Mouse (Mus musculus) stomach, postnatal 0 days (tissue): ENCODE results near the gene Arhgap42. TPM values are rescaled to one million over a fixed set of nuclear protein-coding genes. Genes with fewer than 3 reads are reported as not detected.

Experiments used
- ATAC-seq: fragments of 200-750 bp; cut with Nextera tagmentation; 2 replicates; pipeline ENCODE4 v1.8.0; 2017; ENCODE audit not compliant: low FRiP score, low TSS enrichment
- DNase-seq: peaks from one replicate; pipeline ENCODE4 v3.0.0-alpha.2; 2016; ENCODE audit warnings: low spot score
- H3K27ac ChIP-seq: fragments of 300-500 bp; sonication (generic); replicated peaks from 2 replicates; pipeline ENCODE4 v1.5.1; 2014; ENCODE audit warnings: mild to moderate bottlenecking, control low read depth
- H3K27me3 ChIP-seq: fragments of 300-500 bp; sonication (generic); 2 replicates; pipeline ENCODE4 v1.6.1; 2014; ENCODE audit warnings: low read length; ENCODE audit not compliant: control insufficient read depth, insufficient read depth
- H3K36me3 ChIP-seq: fragments of 300-500 bp; sonication (generic); 2 replicates; pipeline ENCODE4 v1.6.1; 2014; ENCODE audit warnings: low read length, mixed read lengths; ENCODE audit not compliant: control insufficient read depth, insufficient read depth
- H3K4me1 ChIP-seq: fragments of 300-500 bp; sonication (generic); replicated peaks from 2 replicates; pipeline ENCODE4 v1.6.1; 2014; ENCODE audit warnings: antibody characterized with exemption; ENCODE audit not compliant: control insufficient read depth, insufficient read depth
- H3K4me2 ChIP-seq: fragments of 300-500 bp; sonication (generic); replicated peaks from 2 replicates; pipeline ENCODE4 v1.6.1; 2014; ENCODE audit warnings: low read depth, mild to moderate bottlenecking, control low read depth, moderate library complexity
- H3K4me3 ChIP-seq: fragments of 300-500 bp; sonication (generic); 2 replicates; pipeline ENCODE4 v1.5.1; 2014; ENCODE audit warnings: low read depth, low read length, control low read depth
- H3K9ac ChIP-seq: fragments of 300-500 bp; sonication (generic); 2 replicates; pipeline ENCODE4 v1.6.1; 2014; ENCODE audit warnings: mild to moderate bottlenecking, low read length, control low read depth, mixed read lengths
- H3K9me3 ChIP-seq: fragments of 300-500 bp; sonication (generic); 2 replicates; pipeline ENCODE4 v1.6.1; 2016; ENCODE audit warnings: low read length; ENCODE audit not compliant: control insufficient read depth
- CTCF ChIP-seq: IDR thresholded peaks from 2 replicates; pipeline ENCODE4 v1.5.1; 2016; ENCODE audit warnings: antibody characterized with exemption, low read depth, mild to moderate bottlenecking, moderate library complexity
- EP300 ChIP-seq: optimal IDR thresholded peaks from 2 replicates; pipeline ENCODE3; 2016; ENCODE audit warnings: antibody characterized with exemption
- WGBS: fragments of 180-500 bp; shearing (Covaris S2); extraction: QIAGEN DNeasy Blood & Tissue Kit; methylation state at CpG from one replicate; pipeline ENCODE4 v1.1.7; 2014; 5-methylcytosine and 5-hydroxymethylcytosine counted together
- polyA plus RNA-seq: library from polyadenylated mRNA; unstranded; fragments of >200 nt; fragmentation: Nextera tagmentation; extraction: Ambion mirVana; gene quantifications from 2 replicates; pipeline ENCODE4 v1.2.1, GENCODE M21; 2015

Gene Arhgap42
- polyA plus RNA-seq, 1 experiment from 2014 or later = 21.7 TPM

GRCm38 (mm10) chr9:9262479-9262878, 23.6 kb upstream of the Arhgap42 start:
- Histone ChIP-seq H3K9me3 (no peaks in the 10 kb centered on the region), H3K4me3 (no peak overlapping the region), H3K27me3 (no peaks in the 10 kb centered on the region), H3K27ac (no peak overlapping the region), H3K4me2 (no peak overlapping the region), H3K9ac (no peak overlapping the region), H3K36me3 (no peaks in the 10 kb centered on the region), H3K4me1 (no peaks in the 10 kb centered on the region)
- 56% methylated on average over 2 of the region's 2 CpGs for WGBS
- ATAC-seq (peak; percentile 83), DNase-seq (no peak)
- TF ChIP-seq EP300 (no peak), CTCF (no peak)

GRCm38 (mm10) chr9:9254764-9255163, 15.9 kb upstream of the Arhgap42 start:
- TF ChIP-seq CTCF (no peak), EP300 (no peak)
- DNase-seq (no peak), ATAC-seq (no peak; the same call in 1 of the 2 replicates)
- Histone ChIP-seq H3K9ac (no peak overlapping the region), H3K36me3 (no peaks in the 10 kb centered on the region), H3K9me3 (no peaks in the 10 kb centered on the region), H3K4me3 (no peak overlapping the region), H3K4me2 (no peak overlapping the region), H3K4me1 (no peaks in the 10 kb centered on the region), H3K27me3 (no peaks in the 10 kb centered on the region), H3K27ac (no peak overlapping the region)
- 63% methylated on average over 1 of the region's 1 CpGs for WGBS

- H3K4me3 ChIP-seq = no peak overlapping the region
- no peak for ATAC-seq
These were observed 9.6 kb upstream of the Arhgap42 start for GRCm38 (mm10) chr9:9248529-9248928.

GRCm38 (mm10) chr9:9245994-9246393, 7.1 kb upstream of the Arhgap42 start:
- no peak for TF ChIP-seq EP300
- TF ChIP-seq CTCF = no peak
- H3K27me3 ChIP-seq = no peaks in the 10 kb centered on the region
- H3K4me2 ChIP-seq = no peak overlapping the region
- ATAC-seq (peak; percentile 50; the same call in 1 of the 2 replicates), DNase-seq (no peak)
- H3K27ac ChIP-seq = no peak overlapping the region
- no peaks in the 10 kb centered on the region for H3K9me3 ChIP-seq
- no peaks in the 10 kb centered on the region for H3K36me3 ChIP-seq
- H3K4me3 ChIP-seq = no peak overlapping the region
- H3K4me1 ChIP-seq = 0 out of 2 replicates have a peak, but pooled peaks cover 4% of the 10 kb centered on the region
- H3K9ac ChIP-seq = no peak overlapping the region

More at GRCm38 (mm10) chr9:9248529-9248928, 9.6 kb upstream of the Arhgap42 start:
- Histone ChIP-seq H3K4me1 (0 out of 2 replicates have a peak, but pooled peaks cover 4% of the 10 kb centered on the region), H3K36me3 (no peaks in the 10 kb centered on the region), H3K4me2 (no peak overlapping the region), H3K9me3 (no peaks in the 10 kb centered on the region), H3K27ac (no peak overlapping the region), H3K27me3 (no peaks in the 10 kb centered on the region), H3K9ac (no peak overlapping the region)
- WGBS = 12% methylated on average over 2 of the region's 2 CpGs
- no peak for TF ChIP-seq EP300
- no peak for TF ChIP-seq CTCF
- DNase-seq = no peak

GRCm38 (mm10) chr9:9243834-9244233, 4.9 kb upstream of the Arhgap42 start:
- DNase-seq (no peak), ATAC-seq (no peak)
- Histone ChIP-seq H3K9ac (no peak overlapping the region), H3K4me3 (no peak overlapping the region), H3K36me3 (no peaks in the 10 kb centered on the region), H3K4me1 (0 out of 2 replicates have a peak, but pooled peaks cover 4% of the 10 kb centered on the region), H3K4me2 (no peak overlapping the region), H3K27me3 (no peaks in the 10 kb centered on the region), H3K9me3 (no peaks in the 10 kb centered on the region), H3K27ac (no peak overlapping the region)
- no peak for TF ChIP-seq EP300
- no peak for TF ChIP-seq CTCF
- 54% methylated on average over 3 of the region's 4 CpGs for WGBS

- Histone ChIP-seq H3K9me3 (no peaks in the 10 kb centered on the region), H3K36me3 (no peaks in the 10 kb centered on the region), H3K27me3 (no peaks in the 10 kb centered on the region), H3K9ac (no peak overlapping the region), H3K4me3 (no peak overlapping the region), H3K4me2 (no peak overlapping the region), H3K27ac (peak overlapping the region; percentile 50; the same call in 1 of the 2 replicates), H3K4me1 (0 out of 2 replicates have a peak, but pooled peaks cover 4% of the 10 kb centered on the region)
- ATAC-seq (peak; percentile 59), DNase-seq (no peak)
- TF ChIP-seq EP300 (no peak), CTCF (no peak)
- 65% methylated on average over 7 of the region's 7 CpGs for WGBS
These were observed 2.4 kb upstream of the Arhgap42 start for GRCm38 (mm10) chr9:9241202-9241795.
